Mouse (Mus musculus) cerebellum, adult 2 months (tissue): ENCODE data around the gene Ugt1a5.

Source experiments
- CTCF ChIP-seq: fragments of 200-500 bp; IDR thresholded peaks from 2 replicates; pipeline ENCODE4 v1.5.1; 2011; ENCODE audit warnings: low read depth, mild to moderate bottlenecking, control low read depth, low read length, moderate library complexity, borderline replicate concordance; ENCODE audit not compliant: insufficient read depth
- POLR2A ChIP-seq: fragments of 200-500 bp; IDR thresholded peaks from 2 replicates; pipeline ENCODE4 v1.6.1; 2011; ENCODE audit warnings: low read length, control low read depth, borderline replicate concordance; ENCODE audit not compliant: insufficient read depth

DNA sequence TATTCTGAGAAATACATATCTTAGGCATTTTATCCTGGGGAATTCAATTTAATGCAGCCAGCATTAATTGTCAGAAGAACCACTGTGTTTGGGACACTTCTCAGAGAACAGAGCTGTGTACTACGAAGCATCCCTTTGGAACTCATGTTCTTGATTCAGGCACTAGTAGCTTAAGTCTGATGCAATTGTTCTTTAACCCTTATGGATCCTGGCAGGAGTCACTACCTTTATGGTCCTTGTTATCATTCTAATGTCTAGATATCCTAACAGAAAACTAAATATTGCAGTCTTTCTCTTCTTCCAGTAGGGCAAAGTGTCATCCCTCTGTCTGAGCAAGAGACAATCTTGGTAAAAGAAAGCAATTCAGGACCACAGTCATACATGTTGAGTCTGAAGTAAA is 47.2 kb downstream of the Ugt1a5 start:
- TF ChIP-seq CTCF = no peak
- TF ChIP-seq POLR2A = no peak
